Mouse (Mus musculus) CH12.LX (cell line): ENCODE measurements around the gene Vamp8.

Experiments used
- BHLHE40 ChIP-seq: IDR thresholded peaks from 2 replicates; pipeline ENCODE4 v1.6.1; 2011; ENCODE audit warnings: mild to moderate bottlenecking, low read depth, low read length, improper control_type of control experiment
- CHD1 ChIP-seq: IDR thresholded peaks from 2 replicates; pipeline ENCODE4 v1.6.1; 2012; ENCODE audit warnings: low read depth, low read length, improper control_type of control experiment, inconsistent platforms
- CHD2 ChIP-seq: IDR thresholded peaks from 2 replicates; pipeline ENCODE4 v1.6.1; 2011; ENCODE audit warnings: low read length, improper control_type of control experiment
- CTCF ChIP-seq, 2 experiments: IDR thresholded peaks in 1 of 2; conservative IDR thresholded peaks in 1 of 2; 2 replicates each; pipeline ENCODE4 v1.5.1; 2011 to 2012; ENCODE audit warnings: low read depth in 2 of 2, low read length in 2 of 2, improper control_type of control experiment in 1 of 2, inconsistent platforms in 1 of 2, mild to moderate bottlenecking in 1 of 2, moderate library complexity in 1 of 2
- E2F4 ChIP-seq: IDR thresholded peaks from 2 replicates; pipeline ENCODE4 v1.6.1; 2011; ENCODE audit warnings: low read depth, low read length, improper control_type of control experiment; ENCODE audit not compliant: insufficient replicate concordance
- ETS1 ChIP-seq: conservative IDR thresholded peaks from 2 replicates; pipeline ENCODE4 v1.6.1; 2012; ENCODE audit warnings: low read depth, mild to moderate bottlenecking, inconsistent platforms, low read length, improper control_type of control experiment, moderate library complexity
- HCFC1 ChIP-seq: IDR thresholded peaks from 2 replicates; pipeline ENCODE4 v1.6.1; 2012; ENCODE audit warnings: low read depth, mild to moderate bottlenecking, inconsistent platforms, low read length, improper control_type of control experiment
- JUND ChIP-seq: conservative IDR thresholded peaks from 2 replicates; pipeline ENCODE4 v1.6.1; 2011; ENCODE audit warnings: low read depth, low read length, improper control_type of control experiment
- MAZ ChIP-seq: IDR thresholded peaks from 2 replicates; pipeline ENCODE4 v1.6.1; 2012; ENCODE audit warnings: low read depth, mild to moderate bottlenecking, inconsistent platforms, low read length, improper control_type of control experiment, moderate library complexity
- POLR2A ChIP-seq: IDR thresholded peaks from 2 replicates; pipeline ENCODE4 v1.6.1; 2011; ENCODE audit warnings: low read depth, mild to moderate bottlenecking, improper control_type of control experiment, low read length
- SMC3 ChIP-seq: IDR thresholded peaks from 2 replicates; pipeline ENCODE4 v1.6.1; 2011; ENCODE audit warnings: low read depth, low read length, improper control_type of control experiment
- TCF12 ChIP-seq: IDR thresholded peaks from 2 replicates; pipeline ENCODE4 v1.6.1; 2014; ENCODE audit warnings: low read depth, mild to moderate bottlenecking, inconsistent platforms, low read length, improper control_type of control experiment

GRCm38 (mm10) chr6:72410003-72410402, 19.5 kb upstream of the Vamp8 start:
- no peak for TF ChIP-seq SMC3
- TF ChIP-seq BHLHE40: no peak
- peak in 1 of 2 experiments; percentile 46; a peak in 2 of 4 replicates for TF ChIP-seq CTCF (conservative IDR thresholded peaks at IDR 0.05 in 1 of 2, IDR thresholded peaks at IDR 0.05 in 1 of 2; ENCODE audit: low read depth in 2 of 2, low read length in 2 of 2)
- TF ChIP-seq POLR2A: no peak
- TF ChIP-seq ETS1: no peak
- no peak for TF ChIP-seq JUND
- no peak for TF ChIP-seq MAZ
- no peak for TF ChIP-seq CHD2
- TF ChIP-seq CHD1: no peak
- no peak for TF ChIP-seq E2F4
- no peak for TF ChIP-seq HCFC1
- no peak for TF ChIP-seq TCF12
